Mouse (Mus musculus) thymus, postnatal 0 days (tissue): ENCODE measurements around the gene Ermap. TPM values are rescaled to one million over a fixed set of nuclear protein-coding genes. Genes with fewer than 3 reads are reported as not detected.

Experiments used
- DNase-seq: peaks from one replicate; pipeline ENCODE4 v3.0.0-alpha.2; 2015; ENCODE audit warnings: low spot score
- polyA plus RNA-seq: library from polyadenylated mRNA; unstranded; fragments of >200 nt; fragmentation: Nextera tagmentation; extraction: Ambion mirVana; gene quantifications from 2 replicates; pipeline ENCODE4 v1.2.1, GENCODE M21; 2015

Gene Ermap
- polyA plus RNA-seq, 1 experiment from 2014 or later, result 0.31 TPM

DNA sequence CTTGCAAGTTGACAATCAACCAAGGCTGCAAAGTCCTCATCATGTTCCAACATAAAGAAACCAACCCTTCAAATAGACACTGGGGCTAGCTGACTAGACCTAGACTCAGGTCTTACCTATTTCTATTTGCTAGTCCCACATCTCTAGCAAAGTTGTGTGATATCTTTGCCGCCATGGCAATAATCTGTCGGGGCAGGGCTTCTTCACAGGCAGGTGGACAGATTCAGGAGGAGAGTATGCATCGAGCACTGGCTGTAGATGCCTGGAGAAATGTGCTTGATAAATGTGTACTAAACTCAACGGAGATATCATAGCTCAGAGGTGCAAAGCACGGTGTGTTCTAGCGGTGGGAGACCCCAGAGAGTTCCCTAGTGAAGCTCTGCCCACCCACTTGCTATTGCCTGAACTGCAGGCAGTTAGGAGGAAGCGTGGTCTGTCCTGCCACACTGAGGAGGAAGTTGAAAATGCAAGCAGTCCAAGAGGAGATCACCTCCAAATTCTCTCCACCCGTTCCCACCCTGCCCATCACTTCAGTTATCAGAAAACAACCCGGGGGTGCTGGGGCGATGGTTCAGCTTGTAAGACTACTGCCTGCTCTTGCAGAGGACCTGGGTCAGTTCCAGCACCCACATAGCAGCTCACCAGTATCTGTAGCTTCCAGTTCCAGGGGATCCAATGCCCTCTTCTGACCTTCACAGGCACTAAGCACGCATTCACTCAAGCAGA, 1.6 kb downstream of the Ermap start:
- no peak for DNase-seq

DNA sequence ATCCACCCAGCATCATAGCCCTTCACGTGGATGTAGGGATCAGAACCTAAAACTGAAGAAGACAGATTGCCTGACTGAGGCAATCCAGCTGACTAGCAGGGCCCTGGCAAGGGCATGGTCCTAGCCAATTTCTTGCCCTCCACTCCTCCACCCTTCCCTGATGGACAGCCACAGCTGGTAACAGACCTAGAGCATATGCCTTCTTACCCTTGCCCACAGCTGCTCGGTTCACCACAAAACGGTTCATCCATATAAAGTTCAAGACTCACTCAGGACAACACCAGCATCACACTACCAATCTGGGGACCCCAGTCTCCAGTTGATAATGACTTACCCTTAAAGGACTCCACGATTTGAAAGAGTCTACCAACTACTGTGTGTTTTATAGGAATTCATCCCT, 4.0 kb downstream of the Ermap start:
- DNase-seq, result no peak

DNA sequence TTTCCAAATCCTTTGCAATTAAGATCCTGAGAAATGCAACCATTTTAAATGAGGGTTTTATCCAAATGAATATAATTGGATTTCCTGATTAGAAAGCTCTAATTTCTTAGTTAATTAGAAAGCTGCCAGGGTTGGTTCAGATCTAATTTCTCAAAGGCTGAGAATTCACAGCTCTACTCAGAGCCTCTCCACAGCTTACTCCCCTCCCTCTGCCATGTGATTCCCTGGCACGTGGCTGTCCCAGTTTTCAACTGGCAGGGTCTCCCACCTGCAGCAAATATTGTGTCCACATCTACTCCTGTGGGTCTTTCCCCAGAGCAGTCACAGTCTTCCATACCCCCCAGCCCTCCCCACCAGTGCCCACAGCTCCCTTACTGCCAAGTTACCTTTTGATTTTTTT, 6.3 kb downstream of the Ermap start:
- DNase-seq, result no peak

- no peak for DNase-seq
Measured at GRCm38 (mm10) chr4:119181456-119181855, 8.4 kb downstream of the Ermap start.

GRCm38 (mm10) chr4:119180133-119180707, 9.6 kb downstream of the Ermap start:
- DNase-seq, result no peak

DNA sequence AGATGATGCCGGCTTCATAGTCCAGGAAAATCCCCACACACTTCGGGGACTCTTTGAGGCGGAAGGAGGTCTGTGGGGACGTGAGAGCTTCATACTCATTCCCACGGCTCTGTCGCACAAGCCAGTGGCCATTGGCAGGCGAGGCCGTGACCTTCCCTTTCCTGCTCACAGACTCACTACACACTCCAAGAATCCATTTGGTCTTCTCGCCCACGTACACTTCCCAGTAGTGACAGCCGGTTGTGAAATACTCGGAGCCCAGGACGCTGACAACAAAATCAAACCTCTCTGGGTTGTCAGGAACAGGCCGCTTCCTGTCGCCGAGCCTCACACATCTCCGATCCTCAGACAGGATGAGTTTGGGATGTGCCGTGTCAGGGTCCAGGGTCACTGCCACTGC, 11.5 kb downstream of the Ermap start:
- DNase-seq, result no peak

DNA sequence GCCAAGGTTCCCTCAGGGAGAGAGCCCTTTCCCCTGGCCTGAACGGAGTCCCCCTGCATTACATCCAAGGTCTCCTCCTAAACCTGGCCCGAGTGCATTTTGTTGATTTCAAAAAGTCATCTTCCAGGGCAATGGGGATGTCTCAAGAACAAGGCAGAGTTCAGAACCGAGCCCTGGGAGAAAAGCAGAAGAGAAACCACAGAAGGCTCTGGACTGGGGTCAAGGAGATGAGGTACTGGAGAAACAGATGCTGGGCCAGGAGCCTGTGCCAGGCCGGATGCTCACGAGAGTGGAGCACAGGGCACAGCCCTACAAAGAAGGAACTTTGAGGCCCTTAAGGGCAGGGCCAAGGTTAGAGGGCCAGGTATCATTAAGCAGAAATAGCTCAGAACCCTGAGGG, 12.1 kb downstream of the Ermap start:
- no peak for DNase-seq

DNA sequence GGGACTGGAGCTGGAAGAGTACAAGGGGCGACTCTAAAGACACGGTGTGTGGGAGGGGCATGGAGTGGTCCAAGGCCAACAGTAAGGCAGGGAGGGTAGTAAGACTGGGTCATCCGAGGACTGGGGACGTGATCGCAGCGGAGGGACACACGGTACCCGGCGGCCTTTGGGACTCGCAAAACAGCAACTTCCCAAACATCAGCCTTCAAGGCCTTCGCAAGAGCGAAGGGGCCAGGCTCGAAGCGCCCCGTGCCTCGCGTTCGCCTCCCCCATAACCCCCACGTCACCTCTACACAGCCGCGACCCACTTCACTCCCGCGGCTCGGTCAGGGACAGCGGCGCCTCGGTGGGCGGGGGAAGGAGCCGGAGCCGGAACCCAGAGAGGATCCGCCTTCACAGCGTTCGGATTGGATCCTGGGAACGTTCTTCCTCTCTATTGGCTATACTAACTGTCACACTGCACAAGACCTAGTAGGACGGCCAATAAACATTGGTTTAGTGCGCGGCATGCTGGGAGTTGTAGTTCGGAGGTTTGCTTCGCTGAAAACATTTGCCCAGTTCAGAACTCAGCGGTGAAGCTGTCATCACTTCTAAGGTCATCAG, 15.9 kb downstream of the Ermap start, which contains the start of gene Zfp691:
TSS of gene Zfp691 (minus strand) at position 345 of the 603 bp plus-strand sequence.
- DNase-seq, result peak; percentile 96

DNA sequence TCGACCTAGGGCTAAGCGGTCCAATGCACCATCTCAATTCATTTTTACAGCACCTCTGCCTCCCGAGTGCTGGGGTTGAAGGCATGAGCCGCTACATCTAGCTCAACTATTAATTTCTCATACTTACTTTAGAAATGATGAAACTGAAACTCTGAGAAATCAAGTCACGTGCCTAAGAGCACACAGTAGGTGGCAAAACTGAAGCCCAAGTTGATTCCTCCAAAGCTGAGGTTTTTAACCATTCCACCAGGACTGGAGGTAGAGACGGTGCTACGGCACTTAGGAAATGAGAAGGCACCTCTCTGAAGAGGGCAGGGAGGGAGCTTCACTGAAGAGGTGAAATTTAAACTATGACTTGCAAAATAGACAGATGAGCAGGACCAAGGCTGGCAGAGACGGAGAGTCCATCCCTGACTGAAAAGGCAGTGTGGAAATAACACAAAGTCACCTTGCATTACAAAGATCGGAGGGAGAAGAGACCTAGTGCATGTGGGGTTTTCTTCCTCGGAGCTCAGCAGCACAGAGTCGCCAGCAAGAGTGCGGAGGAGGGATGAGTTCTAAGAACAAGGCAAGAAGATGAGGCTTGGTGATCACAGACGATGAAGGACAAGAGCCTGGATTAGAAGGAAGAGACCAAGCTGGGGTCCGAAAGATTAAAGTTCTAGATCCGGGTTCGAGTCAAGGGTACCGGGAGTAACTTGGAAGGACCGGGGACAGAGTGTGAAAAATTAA, 16.7 kb downstream of the Ermap start:
- no peak for DNase-seq

- peak; percentile 87 for DNase-seq
Measured at GRCm38 (mm10) chr4:119167663-119168062, 22.1 kb downstream of the Ermap start.

DNA sequence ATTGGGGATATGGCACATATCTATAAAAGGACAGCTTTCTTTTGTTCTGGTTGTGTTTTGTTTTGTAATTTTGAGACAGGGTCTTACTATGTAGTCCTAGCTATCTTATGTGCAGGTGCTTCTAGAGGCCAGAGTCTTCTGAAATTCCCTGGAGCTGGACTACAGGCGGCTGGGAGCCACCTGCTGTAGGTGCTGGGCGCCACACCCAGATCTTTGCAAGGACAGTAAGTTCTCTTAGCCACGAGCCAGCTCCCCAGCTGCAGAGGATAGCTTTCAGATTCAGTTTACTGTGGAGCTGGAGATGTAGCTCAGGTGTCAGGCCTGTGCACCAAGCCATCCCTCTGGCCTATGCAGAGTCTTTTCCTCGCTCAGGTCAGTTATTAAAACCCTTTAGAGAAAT, 22.7 kb downstream of the Ermap start:
- DNase-seq, result no peak

- DNase-seq, result no peak
Measured at GRCm38 (mm10) chr4:119165916-119166315, 23.9 kb downstream of the Ermap start.

- no peak for DNase-seq
Measured at GRCm38 (mm10) chr4:119162990-119163389, 26.8 kb downstream of the Ermap start.

DNA sequence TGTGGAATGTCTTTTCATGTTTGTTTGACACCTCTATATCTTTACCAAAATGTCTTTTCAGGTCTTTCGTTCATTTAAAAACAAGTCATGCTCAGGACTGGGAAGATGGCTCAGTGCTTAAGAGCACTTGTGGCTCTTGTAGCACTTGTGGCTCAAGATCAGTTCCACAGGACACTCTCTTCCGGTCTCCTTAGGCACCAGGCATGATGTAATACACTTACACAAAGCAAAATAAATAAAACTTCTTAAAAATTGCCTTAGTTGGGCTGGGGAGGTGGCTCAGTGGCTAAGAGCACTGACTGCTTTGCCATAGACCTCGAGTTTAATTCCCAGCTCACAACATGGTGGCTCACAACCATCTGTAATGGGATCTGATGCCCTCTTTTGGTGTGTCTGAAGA, 28.5 kb downstream of the Ermap start:
- no peak for DNase-seq

GRCm38 (mm10) chr4:119157891-119158290, 31.9 kb downstream of the Ermap start:
- DNase-seq, result no peak

- DNase-seq, result peak; percentile 57
Measured at GRCm38 (mm10) chr4:119157186-119157585, 32.6 kb downstream of the Ermap start.

GRCm38 (mm10) chr4:119148741-119149140, 41.1 kb downstream of the Ermap start:
- no peak for DNase-seq

DNA sequence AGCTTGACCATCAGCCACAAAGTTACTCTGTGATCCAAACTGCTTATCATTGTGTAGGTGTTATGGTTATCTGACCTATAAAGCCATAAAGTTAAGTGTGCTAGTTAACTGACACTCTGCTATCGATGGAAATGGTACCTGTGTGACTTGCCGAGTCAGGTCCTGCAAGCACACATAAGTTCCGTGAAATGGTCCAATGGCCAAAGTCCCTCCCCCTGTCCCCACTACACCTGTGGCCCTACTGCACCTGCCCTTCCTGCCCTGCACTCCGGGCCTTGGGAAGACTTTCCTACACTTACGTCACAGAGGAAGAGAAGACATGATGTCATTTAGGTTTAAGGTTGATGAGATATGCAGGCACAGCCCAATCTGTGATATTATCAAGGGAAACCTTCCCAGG, 42.5 kb downstream of the Ermap start:
- no peak for DNase-seq

DNA sequence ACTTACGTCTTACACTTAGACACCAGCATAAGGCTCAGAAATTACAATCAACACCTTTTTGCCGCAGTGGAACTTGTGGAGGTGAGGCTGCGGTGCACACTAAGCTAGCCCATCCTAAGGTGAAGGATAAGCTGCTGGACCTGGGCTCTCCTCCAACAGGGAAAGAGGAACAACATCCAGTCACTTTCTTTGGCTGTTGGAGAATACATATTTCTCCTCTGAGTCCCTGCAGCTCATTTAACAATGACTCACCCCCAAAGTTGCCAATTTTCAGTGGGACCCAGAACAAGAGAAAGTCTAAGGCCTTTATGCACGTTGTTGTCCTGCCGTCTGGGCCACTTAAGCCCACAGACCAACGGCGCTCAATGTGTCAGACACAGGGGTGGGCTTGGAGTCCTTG, 43.0 kb downstream of the Ermap start:
- DNase-seq, result no peak

DNA sequence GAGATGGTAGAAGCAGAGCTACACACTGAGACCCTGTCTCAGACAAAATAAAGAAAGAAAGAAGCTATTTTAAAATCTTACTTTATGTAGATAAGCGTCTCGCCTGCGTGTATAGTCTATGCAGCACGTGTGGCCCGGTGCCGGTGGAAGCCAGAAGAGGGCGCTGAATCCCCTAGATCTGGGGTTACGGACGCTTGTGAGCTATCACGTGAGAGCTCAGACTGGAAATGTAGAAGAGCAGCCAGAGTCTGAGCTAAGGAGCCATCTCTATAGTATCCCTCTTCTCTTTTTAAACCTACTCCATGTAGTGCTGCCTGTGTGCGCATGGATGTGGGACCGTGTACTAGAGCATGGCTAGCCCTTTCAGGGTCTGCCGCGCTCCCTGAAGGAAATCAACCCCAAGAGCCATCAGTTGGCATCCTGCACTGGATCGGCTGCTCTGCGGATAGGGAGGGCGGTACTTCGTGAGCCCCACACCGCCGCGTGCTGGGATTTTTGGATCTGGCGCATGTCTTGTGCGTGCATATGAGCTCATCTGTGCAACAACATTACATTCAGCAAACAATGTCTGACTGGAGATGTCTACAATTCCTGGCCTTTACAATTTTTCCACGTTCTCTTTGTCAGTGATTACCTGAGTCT, 47.5 kb downstream of the Ermap start:
- peak; percentile 74 for DNase-seq

DNA sequence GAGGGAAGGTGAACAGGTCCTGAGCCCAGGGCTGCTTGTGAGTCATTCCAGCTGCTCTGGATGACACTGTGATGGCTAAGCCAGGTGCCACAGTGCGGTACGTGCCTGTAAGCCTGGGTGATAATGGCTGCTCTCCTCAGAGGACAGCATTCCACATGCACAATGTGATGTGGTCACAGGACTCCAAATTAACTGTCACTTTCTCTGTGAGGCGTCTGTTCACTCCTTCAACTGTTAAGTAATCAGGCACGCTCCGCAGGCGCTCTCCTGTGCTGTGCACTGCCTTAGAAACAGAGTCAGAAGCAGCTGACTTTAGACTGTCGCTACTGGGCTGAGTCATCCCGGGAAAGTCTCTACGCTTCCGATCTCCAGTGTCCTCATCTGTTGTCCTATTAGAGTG, 48.6 kb downstream of the Ermap start:
- no peak for DNase-seq

- DNase-seq, result peak; percentile 51
Measured at GRCm38 (mm10) chr4:119140126-119140525, 49.7 kb downstream of the Ermap start.
